Mouse (Mus musculus): ENCODE data around the gene Ppt2. TPM values are rescaled to one million over a fixed set of nuclear protein-coding genes. Genes with fewer than 3 reads are reported as not detected.

Gene Ppt2
- polyA plus RNA-seq, 1 experiment: 12.7 TPM

DNA sequence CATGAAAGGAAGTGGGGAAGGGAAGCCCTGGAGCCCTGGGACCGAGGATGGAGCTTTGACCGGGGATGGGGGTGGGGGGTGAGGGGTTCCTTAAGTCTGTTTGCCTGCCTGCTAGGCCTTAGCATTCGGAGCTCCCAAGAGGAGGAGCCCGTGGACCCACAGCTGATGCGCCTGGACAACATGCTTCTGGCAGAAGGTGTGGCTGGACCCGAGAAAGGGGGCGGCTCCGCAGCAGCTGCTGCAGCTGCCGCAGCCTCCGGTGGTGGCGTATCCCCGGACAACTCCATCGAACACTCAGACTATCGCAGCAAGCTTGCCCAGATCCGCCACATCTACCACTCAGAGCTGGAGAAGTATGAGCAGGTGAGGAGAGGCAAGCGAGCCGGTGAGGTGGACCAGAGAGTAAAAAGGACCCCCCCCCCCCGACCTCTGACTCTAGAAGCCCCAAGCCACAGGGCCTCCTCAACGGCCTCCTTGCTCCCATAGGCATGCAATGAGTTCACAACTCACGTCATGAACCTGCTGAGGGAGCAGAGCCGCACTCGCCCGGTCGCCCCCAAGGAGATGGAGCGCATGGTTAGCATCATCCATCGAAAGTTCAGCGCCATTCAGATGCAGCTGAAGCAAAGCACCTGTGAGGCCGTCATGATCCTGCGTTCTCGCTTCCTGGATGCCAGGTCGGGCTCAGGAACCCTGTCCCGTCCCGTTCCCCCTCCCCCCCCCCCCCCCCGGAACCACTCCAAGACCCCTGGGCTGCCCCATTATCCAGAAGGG, 34.4 kb downstream of the Ppt2 start:
- Histone ChIP-seq H3K4me3 (ENCODE audit: insufficient read depth, poor library complexity, severe bottlenecking) (peak overlapping the region; percentile 59), H3K79me2 (ENCODE audit: control insufficient read depth, insufficient read depth) (peaks cover 20% of the 10 kb centered on the region), H3ac (ENCODE audit: control insufficient read depth, insufficient read length, low read depth) (peak overlapping the region; percentile 3), H3K79me3 (ENCODE audit: low read depth) (peaks cover 2% of the 10 kb centered on the region), H3K27me3 (ENCODE audit: control insufficient read depth, insufficient read depth, insufficient read length) (no peaks in the 10 kb centered on the region), H3K36me3 (ENCODE audit: control insufficient read depth, insufficient read depth) (peaks cover 14% of the 10 kb centered on the region)
- TF ChIP-seq MYOG (IDR thresholded peaks at IDR 0.05; ENCODE audit: control insufficient read depth, extremely low read depth, insufficient read length): no peak
- no peak for TF ChIP-seq CEBPB (IDR thresholded peaks at IDR 0.05; ENCODE audit: low read depth)
- no peak for TF ChIP-seq MAX (IDR thresholded peaks at IDR 0.05)
- peak; percentile 58 for TF ChIP-seq MYOD1 (IDR thresholded peaks at IDR 0.05; ENCODE audit: control insufficient read depth, insufficient read length, low read depth)

DNA sequence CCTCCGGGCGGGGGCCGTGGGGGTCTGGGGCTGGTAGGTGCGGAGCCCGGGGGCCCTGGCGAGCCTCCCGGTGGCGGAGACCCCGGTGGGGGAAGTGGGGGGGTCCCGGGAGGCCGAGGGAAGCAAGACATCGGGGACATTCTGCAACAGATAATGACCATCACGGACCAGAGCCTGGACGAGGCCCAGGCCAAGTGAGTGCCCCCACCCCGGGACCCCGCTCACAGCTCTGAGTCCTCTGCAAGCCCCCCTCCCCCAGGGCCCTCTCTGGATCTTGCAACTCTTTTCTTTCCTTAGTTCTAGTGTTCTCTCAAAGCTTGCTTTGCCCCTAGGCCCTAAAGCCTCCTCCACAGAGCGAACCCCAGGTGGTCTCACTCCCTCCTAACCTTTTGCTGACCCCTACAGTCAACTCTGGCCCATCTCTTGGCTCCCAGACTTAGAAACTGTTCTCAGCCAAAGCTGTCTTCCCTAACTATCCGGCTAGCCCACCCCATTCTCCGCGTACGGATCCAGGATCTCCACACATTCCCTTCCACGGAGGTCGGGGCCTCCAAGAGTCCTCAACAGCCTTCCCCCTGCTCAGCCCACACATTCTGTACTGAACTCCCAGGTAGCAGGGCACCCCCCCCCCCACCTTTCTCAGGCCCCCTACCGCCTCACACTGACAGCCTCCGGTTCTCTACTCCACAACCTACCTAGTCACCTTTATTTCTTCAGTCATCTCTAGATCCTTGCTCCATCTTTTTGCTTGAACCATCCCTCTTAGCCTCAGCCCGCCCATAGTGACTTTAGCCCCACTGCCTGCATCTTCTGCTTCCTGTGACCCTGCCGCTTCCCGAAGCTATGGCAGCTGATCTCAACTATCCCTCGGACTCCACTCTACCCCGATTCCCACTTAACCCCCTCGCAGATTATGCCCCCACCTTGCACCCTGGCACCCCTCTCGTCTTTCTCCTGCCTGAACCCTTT, 35.4 kb downstream of the Ppt2 start:
- no peaks in the 10 kb centered on the region for H3K27me3 ChIP-seq (ENCODE audit: control insufficient read depth, insufficient read depth, insufficient read length)
- H3K79me2 ChIP-seq (ENCODE audit: control insufficient read depth, insufficient read depth): peaks cover 20% of the 10 kb centered on the region
- TF ChIP-seq CEBPB (IDR thresholded peaks at IDR 0.05; ENCODE audit: low read depth): no peak
- H3K79me3 ChIP-seq (ENCODE audit: low read depth): peaks cover 2% of the 10 kb centered on the region
- peaks cover 14% of the 10 kb centered on the region for H3K36me3 ChIP-seq (ENCODE audit: control insufficient read depth, insufficient read depth)
- H3ac ChIP-seq (ENCODE audit: control insufficient read depth, insufficient read length, low read depth): peak overlapping the region; percentile 3
- peak overlapping the region; percentile 59 for H3K4me3 ChIP-seq (ENCODE audit: insufficient read depth, poor library complexity, severe bottlenecking)

DNA sequence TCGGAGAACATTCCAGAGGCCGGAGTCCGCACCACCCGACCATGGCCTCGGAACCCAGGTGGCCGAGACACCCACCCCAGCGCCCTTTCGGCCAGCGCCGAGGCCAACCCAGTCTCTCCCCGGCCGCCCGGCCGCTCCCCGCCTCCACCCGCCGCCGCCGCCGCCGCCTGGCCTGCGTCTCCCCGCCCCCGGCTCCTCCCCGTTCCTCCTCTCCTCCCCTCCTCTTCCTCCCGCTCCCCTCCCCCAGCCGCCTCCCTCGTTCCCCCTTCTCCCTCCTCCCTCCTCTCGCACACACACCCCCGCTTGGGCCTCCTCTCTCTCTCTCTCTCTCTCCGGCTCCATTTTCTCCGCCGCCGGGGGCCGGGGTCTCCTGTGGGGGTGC, 36.3 kb downstream of the Ppt2 start:
- H3K4me3 ChIP-seq (ENCODE audit: insufficient read depth, poor library complexity, severe bottlenecking): peak overlapping the region; percentile 59
- no peaks in the 10 kb centered on the region for H3K27me3 ChIP-seq (ENCODE audit: control insufficient read depth, insufficient read depth, insufficient read length)
- H3K36me3 ChIP-seq (ENCODE audit: control insufficient read depth, insufficient read depth): peaks cover 14% of the 10 kb centered on the region
- TF ChIP-seq CEBPB (IDR thresholded peaks at IDR 0.05; ENCODE audit: low read depth) (no peak), FOSL1 (IDR thresholded peaks at IDR 0.05; ENCODE audit: insufficient read depth, low read length, poor library complexity, severe bottlenecking) (no peak)
- peaks cover 2% of the 10 kb centered on the region for H3K79me3 ChIP-seq (ENCODE audit: low read depth)
- peak overlapping the region; percentile 83 for H3ac ChIP-seq (ENCODE audit: control insufficient read depth, insufficient read length, low read depth)
- H3K79me2 ChIP-seq (ENCODE audit: control insufficient read depth, insufficient read depth): peaks cover 20% of the 10 kb centered on the region

DNA sequence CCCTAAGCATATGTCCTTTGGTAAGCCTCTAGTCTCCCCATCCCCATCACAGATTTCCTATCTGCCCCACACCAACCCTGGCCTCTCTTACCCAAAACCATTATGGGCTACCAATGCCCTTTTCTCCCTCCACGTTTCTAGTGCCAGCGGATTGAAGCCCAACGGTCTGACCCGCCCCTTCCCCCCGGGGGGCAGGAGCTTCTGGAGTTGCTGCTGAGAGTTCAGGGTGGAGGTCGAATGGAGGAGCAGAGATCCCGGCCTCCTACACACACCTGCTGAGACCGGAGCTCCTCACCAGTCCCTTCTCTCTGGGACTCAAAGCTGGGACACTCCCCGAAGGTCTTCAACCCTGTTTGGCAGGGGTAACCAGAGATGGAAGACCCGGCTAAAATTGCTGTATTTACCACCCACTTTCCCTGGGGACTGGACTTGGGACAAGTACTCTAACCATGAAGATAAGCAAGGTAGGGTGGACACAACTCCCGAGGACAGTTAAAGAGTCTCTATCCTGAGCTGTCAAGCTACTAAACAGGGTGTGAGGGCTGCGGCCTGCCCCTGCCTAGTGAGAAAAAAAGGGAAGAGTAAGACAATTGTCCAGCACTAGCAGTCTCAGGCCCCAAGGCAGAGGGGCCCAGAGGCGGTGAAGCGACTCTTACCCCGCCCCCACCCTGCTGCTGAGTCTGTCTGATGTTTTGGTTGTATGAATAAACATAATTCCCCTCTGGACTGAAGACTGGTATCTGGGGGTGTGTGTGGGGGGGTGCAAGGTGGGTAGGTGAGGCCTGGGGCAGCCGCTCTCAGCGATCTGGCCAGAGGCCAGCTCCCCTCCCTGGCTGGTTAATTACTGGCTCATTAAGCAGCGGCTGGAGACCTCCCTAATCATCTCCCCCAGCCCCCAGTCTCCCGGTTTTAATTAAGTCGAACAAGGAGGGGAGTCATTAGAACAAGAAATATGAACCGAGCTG, 37.0 kb downstream of the Ppt2 start, which contains the start of gene Pbx2:
Gene Pbx2 (plus strand): TSS at position 238 of the 965 bp plus-strand sequence.
- Histone ChIP-seq H3K79me3 (ENCODE audit: low read depth) (peaks cover 2% of the 10 kb centered on the region), H3K4me3 (ENCODE audit: insufficient read depth, poor library complexity, severe bottlenecking) (peak within 1 kb of the TSS; percentile 59), H3K79me2 (ENCODE audit: control insufficient read depth, insufficient read depth) (peaks cover 20% of the 10 kb centered on the region), H3K27me3 (ENCODE audit: control insufficient read depth, insufficient read depth, insufficient read length) (no peaks in the 10 kb centered on the region), H3ac (ENCODE audit: control insufficient read depth, insufficient read length, low read depth) (peak within 1 kb of the TSS; percentile 83), H3K36me3 (ENCODE audit: control insufficient read depth, insufficient read depth) (peaks cover 14% of the 10 kb centered on the region)
- no peak for TF ChIP-seq MYOG (IDR thresholded peaks at IDR 0.05; ENCODE audit: control insufficient read depth, extremely low read depth, insufficient read length)
- TF ChIP-seq CEBPB (IDR thresholded peaks at IDR 0.05; ENCODE audit: low read depth): no peak
- no peak for TF ChIP-seq CTCF (IDR thresholded peaks at IDR 0.05; ENCODE audit: control insufficient read depth, insufficient read depth, insufficient read length)
- TF ChIP-seq MYOD1 (IDR thresholded peaks at IDR 0.05; ENCODE audit: control insufficient read depth, insufficient read length, low read depth): no peak
- TF ChIP-seq MAX (IDR thresholded peaks at IDR 0.05): no peak
- no peak for TF ChIP-seq USF1 (IDR thresholded peaks at IDR 0.05; ENCODE audit: low read depth)
- no peak for TF ChIP-seq FOSL1 (IDR thresholded peaks at IDR 0.05; ENCODE audit: insufficient read depth, low read length, poor library complexity, severe bottlenecking)

DNA sequence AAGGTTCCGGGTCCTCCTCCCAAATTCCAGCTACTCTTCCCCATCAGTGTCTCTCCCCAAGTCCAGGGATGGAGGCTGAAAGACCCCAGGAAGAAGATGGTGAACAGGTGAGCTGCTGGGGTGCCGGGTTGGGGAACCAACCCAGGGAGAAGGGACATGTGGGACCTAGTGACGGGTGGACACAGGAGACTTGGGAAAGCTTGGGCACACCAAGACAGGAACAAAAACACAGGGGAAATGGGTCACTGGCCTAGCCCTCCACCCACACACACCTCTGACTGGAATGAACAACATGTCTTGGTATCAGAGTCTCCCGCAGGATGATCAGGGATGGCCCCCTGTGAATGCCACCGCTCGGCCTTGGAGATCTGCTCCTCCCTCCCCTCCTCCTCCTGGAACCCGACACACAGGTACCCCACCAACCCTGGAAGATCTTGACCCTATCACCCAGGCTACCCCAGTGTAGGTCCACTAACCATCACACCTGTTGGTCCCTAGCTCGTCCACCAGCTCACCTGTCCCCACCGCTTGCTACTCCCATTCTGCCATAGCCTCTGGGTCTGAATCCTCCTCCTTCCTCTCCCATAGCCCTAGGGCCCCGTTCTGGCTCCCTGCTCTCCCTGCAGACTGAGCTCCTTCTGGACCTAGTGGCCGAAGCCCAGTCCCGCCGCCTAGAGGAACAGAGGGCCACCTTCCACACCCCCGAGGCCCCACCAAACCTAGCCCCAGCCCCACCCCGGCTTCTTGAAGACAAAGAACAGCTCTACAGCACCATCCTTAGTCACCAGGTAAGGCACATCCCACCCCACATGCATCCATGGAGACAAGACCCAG, 37.9 kb downstream of the Ppt2 start:
- TF ChIP-seq CTCF (IDR thresholded peaks at IDR 0.05; ENCODE audit: control insufficient read depth, insufficient read depth, insufficient read length): no peak
- H3K4me3 ChIP-seq (ENCODE audit: insufficient read depth, poor library complexity, severe bottlenecking): no peak overlapping the region
- H3K36me3 ChIP-seq (ENCODE audit: control insufficient read depth, insufficient read depth): peaks cover 7% of the 10 kb centered on the region
- peaks cover 20% of the 10 kb centered on the region for H3K79me2 ChIP-seq (ENCODE audit: control insufficient read depth, insufficient read depth)
- peaks cover 2% of the 10 kb centered on the region for H3K79me3 ChIP-seq (ENCODE audit: low read depth)
- H3K27me3 ChIP-seq (ENCODE audit: control insufficient read depth, insufficient read depth, insufficient read length): no peaks in the 10 kb centered on the region
- H3ac ChIP-seq (ENCODE audit: control insufficient read depth, insufficient read length, low read depth): no peak overlapping the region

All from C2C12 (cell line).